Mouse (Mus musculus): ENCODE results near the gene Ift57.

Gene Ift57

GRCm38 (mm10) chr16:49724931-49725330 lies 25.9 kb downstream of the Ift57 start:
- H3K9me3 ChIP-seq (ENCODE audit: low read length): no peaks in the 10 kb centered on the region
- H3K27me3 ChIP-seq (ENCODE audit: insufficient read depth, low read length): no peaks in the 10 kb centered on the region
- H3K4me3 ChIP-seq (replicated peaks; ENCODE audit: low read length): no peak overlapping the region
- H3K36me3 ChIP-seq (ENCODE audit: insufficient read depth, low read length): no peaks in the 10 kb centered on the region
- peaks cover 34% of the 10 kb centered on the region for H3K4me1 ChIP-seq (replicated peaks; ENCODE audit: low read depth, low read length)
- TF ChIP-seq CTCF (conservative IDR thresholded peaks at IDR 0.05; ENCODE audit: low read length) (no peak), POU5F1 (IDR thresholded peaks at IDR 0.05; ENCODE audit: borderline replicate concordance, low read length) (no peak), NANOG (IDR thresholded peaks at IDR 0.05; ENCODE audit: borderline replicate concordance, low read length) (no peak)

DNA sequence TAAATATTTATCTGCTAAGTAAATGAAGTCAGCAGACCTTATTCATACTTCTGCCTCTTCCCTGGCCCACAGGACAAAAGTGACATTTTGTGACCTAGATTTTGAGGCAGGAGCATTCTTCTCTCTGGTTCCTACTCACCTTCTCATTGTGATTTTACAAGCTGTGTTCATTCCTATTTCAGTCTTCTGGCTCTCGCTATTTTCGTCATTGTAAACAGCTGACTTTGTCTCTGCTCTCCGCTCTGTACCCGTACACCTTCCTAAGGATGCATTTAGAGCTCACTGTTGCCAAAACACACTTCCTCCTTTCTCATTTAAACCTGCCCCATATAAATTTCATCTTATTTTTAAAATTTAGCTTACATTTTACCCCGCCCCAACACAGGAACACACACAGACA lies 26.4 kb downstream of the Ift57 start:
- TF ChIP-seq CTCF (conservative IDR thresholded peaks at IDR 0.05; ENCODE audit: low read length) (no peak), POU5F1 (IDR thresholded peaks at IDR 0.05; ENCODE audit: borderline replicate concordance, low read length) (no peak), NANOG (IDR thresholded peaks at IDR 0.05; ENCODE audit: borderline replicate concordance, low read length) (no peak)
- Histone ChIP-seq H3K27me3 (ENCODE audit: insufficient read depth, low read length) (no peaks in the 10 kb centered on the region), H3K4me1 (replicated peaks; ENCODE audit: low read depth, low read length) (peaks cover 34% of the 10 kb centered on the region), H3K9me3 (ENCODE audit: low read length) (no peaks in the 10 kb centered on the region), H3K4me3 (replicated peaks; ENCODE audit: low read length) (no peak overlapping the region), H3K36me3 (ENCODE audit: insufficient read depth, low read length) (no peaks in the 10 kb centered on the region)

DNA sequence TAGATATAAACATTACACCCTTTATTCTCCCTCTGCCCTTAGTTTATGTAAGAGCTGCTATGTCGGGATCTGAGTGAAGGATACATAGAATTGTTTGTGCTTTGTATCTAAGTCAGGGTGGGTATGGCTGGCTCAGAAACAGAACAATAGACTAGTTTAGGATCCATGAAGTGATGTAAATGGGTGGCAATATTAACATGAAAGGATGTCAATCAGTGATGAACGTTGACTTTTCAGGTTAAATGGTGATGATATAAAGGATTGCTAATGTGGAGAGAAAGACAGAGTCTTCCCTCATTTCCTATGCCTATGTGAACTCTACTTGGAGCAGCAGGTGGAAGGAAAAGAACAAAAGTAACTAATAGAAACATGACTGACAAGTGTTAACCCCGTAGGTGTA lies 27.2 kb downstream of the Ift57 start:
- TF ChIP-seq NANOG (IDR thresholded peaks at IDR 0.05; ENCODE audit: borderline replicate concordance, low read length) (peak; percentile 94), CTCF (conservative IDR thresholded peaks at IDR 0.05; ENCODE audit: low read length) (no peak)
- H3K4me1 ChIP-seq (replicated peaks; ENCODE audit: low read depth, low read length): peaks cover 34% of the 10 kb centered on the region
- H3K4me3 ChIP-seq (replicated peaks; ENCODE audit: low read length): no peak overlapping the region
- no peaks in the 10 kb centered on the region for H3K27me3 ChIP-seq (ENCODE audit: insufficient read depth, low read length)
- H3K9me3 ChIP-seq (ENCODE audit: low read length): no peaks in the 10 kb centered on the region
- no peaks in the 10 kb centered on the region for H3K36me3 ChIP-seq (ENCODE audit: insufficient read depth, low read length)

DNA sequence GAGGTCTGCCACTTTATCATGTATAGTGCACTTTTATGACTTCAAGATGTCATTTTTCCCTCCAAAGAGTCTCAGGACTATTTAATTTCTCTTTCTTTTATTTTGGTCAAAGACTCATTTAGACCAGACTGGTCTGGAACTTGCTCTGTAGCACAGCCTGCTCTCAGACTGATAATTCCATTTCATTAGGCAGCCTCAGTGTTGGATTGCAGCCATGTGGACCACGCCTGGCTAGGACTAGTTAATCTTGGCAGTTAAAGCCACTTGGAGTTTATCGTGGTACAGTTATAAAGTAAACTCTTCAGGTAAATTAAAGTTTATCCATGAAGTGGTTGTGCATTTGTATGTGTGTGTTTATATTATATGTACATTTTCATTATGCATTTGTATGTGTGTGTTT lies 27.7 kb downstream of the Ift57 start:
- no peak overlapping the region for H3K4me3 ChIP-seq (replicated peaks; ENCODE audit: low read length)
- no peaks in the 10 kb centered on the region for H3K36me3 ChIP-seq (ENCODE audit: insufficient read depth, low read length)
- H3K4me1 ChIP-seq (replicated peaks; ENCODE audit: low read depth, low read length): peaks cover 30% of the 10 kb centered on the region
- TF ChIP-seq NANOG (IDR thresholded peaks at IDR 0.05; ENCODE audit: borderline replicate concordance, low read length) (no peak), POU5F1 (IDR thresholded peaks at IDR 0.05; ENCODE audit: borderline replicate concordance, low read length) (no peak), CTCF (conservative IDR thresholded peaks at IDR 0.05; ENCODE audit: low read length) (no peak)
- H3K9me3 ChIP-seq (ENCODE audit: low read length): no peaks in the 10 kb centered on the region
- no peaks in the 10 kb centered on the region for H3K27me3 ChIP-seq (ENCODE audit: insufficient read depth, low read length)

- TF ChIP-seq CTCF (conservative IDR thresholded peaks at IDR 0.05; ENCODE audit: low read length): no peak
- TF ChIP-seq NANOG (IDR thresholded peaks at IDR 0.05; ENCODE audit: borderline replicate concordance, low read length): no peak
- no peak for TF ChIP-seq POU5F1 (IDR thresholded peaks at IDR 0.05; ENCODE audit: borderline replicate concordance, low read length)
- Histone ChIP-seq H3K4me1 (replicated peaks; ENCODE audit: low read depth, low read length) (no peaks in the 10 kb centered on the region), H3K9me3 (ENCODE audit: low read length) (peaks cover 12% of the 10 kb centered on the region), H3K36me3 (ENCODE audit: insufficient read depth, low read length) (peaks cover 5% of the 10 kb centered on the region; the same call in 1 of the 2 replicates), H3K4me3 (replicated peaks; ENCODE audit: low read length) (no peak overlapping the region), H3K27me3 (ENCODE audit: insufficient read depth, low read length) (no peaks in the 10 kb centered on the region)
These were observed 37.5 kb downstream of the Ift57 start for GRCm38 (mm10) chr16:49736536-49736935.

- TF ChIP-seq POU5F1 (IDR thresholded peaks at IDR 0.05; ENCODE audit: borderline replicate concordance, low read length) (no peak), CTCF (conservative IDR thresholded peaks at IDR 0.05; ENCODE audit: low read length) (no peak), NANOG (IDR thresholded peaks at IDR 0.05; ENCODE audit: borderline replicate concordance, low read length) (no peak)
- Histone ChIP-seq H3K9me3 (ENCODE audit: low read length) (no peaks in the 10 kb centered on the region), H3K36me3 (ENCODE audit: insufficient read depth, low read length) (no peaks in the 10 kb centered on the region)
These were observed 48.3 kb downstream of the Ift57 start for GRCm38 (mm10) chr16:49747360-49747759.

DNA sequence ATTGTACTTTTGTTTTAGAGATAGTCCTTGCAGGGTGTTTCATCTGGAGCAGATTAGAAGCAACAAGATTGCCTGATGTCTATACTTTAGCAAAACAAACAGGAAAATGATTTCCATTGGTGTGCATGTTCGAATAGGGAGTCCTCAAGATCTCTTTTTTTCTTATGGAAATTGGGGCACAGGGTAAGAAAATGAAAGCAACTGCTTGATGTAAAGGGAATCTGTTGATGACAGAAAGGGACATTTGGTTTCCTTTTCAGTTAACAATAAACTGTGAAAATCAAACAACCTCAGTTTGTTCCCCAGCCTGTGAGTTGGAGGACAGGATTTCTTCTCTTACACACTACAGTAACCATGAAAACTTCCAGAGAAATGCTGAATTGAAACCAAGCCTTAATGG lies 53.9 kb downstream of the Ift57 start:
- no peaks in the 10 kb centered on the region for H3K36me3 ChIP-seq (ENCODE audit: insufficient read depth, low read length)
- H3K9me3 ChIP-seq (ENCODE audit: low read length): no peaks in the 10 kb centered on the region
- no peaks in the 10 kb centered on the region; the same call in 1 of the 2 replicates for H3K4me1 ChIP-seq (replicated peaks; ENCODE audit: low read depth, low read length)
- TF ChIP-seq CTCF (conservative IDR thresholded peaks at IDR 0.05; ENCODE audit: low read length): no peak
- no peak for TF ChIP-seq POU5F1 (IDR thresholded peaks at IDR 0.05; ENCODE audit: borderline replicate concordance, low read length)
- no peak for TF ChIP-seq NANOG (IDR thresholded peaks at IDR 0.05; ENCODE audit: borderline replicate concordance, low read length)
- H3K4me3 ChIP-seq (replicated peaks; ENCODE audit: low read length): no peak overlapping the region
- H3K27me3 ChIP-seq (ENCODE audit: insufficient read depth, low read length): no peaks in the 10 kb centered on the region

More at GRCm38 (mm10) chr16:49747360-49747759, 48.3 kb downstream of the Ift57 start:
- no peak overlapping the region for H3K4me3 ChIP-seq (replicated peaks; ENCODE audit: low read length)
- H3K4me1 ChIP-seq (replicated peaks; ENCODE audit: low read depth, low read length): no peaks in the 10 kb centered on the region
- H3K27me3 ChIP-seq (ENCODE audit: insufficient read depth, low read length): no peaks in the 10 kb centered on the region

DNA sequence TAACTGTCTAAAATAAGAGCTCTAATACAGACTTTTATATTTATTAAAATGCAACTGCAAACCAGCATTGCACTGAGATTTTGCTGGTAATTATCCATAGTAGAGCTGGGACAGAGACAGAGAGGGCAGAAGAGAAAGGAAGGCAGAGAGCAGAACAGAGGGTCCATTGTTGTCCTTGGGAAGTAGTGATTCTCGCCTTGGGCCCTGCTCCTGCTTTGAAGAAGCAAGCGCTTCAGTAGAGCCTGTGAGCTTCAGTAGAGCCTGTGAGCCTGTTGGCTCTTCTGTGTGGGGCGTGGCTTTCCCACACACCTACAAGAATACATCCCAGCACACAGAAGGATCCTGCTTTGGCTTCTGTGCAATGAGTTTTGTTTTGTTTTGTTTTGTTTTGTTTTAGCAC lies 54.3 kb downstream of the Ift57 start:
- no peaks in the 10 kb centered on the region for H3K27me3 ChIP-seq (ENCODE audit: insufficient read depth, low read length)
- TF ChIP-seq POU5F1 (IDR thresholded peaks at IDR 0.05; ENCODE audit: borderline replicate concordance, low read length): no peak
- no peak for TF ChIP-seq NANOG (IDR thresholded peaks at IDR 0.05; ENCODE audit: borderline replicate concordance, low read length)
- TF ChIP-seq CTCF (conservative IDR thresholded peaks at IDR 0.05; ENCODE audit: low read length): no peak
- H3K4me3 ChIP-seq (replicated peaks; ENCODE audit: low read length): no peak overlapping the region
- no peaks in the 10 kb centered on the region for H3K36me3 ChIP-seq (ENCODE audit: insufficient read depth, low read length)
- no peaks in the 10 kb centered on the region for H3K9me3 ChIP-seq (ENCODE audit: low read length)
- no peaks in the 10 kb centered on the region; the same call in 1 of the 2 replicates for H3K4me1 ChIP-seq (replicated peaks; ENCODE audit: low read depth, low read length)

GRCm38 (mm10) chr16:49760517-49761203 lies 61.6 kb downstream of the Ift57 start:
- no peaks in the 10 kb centered on the region for H3K4me1 ChIP-seq (replicated peaks; ENCODE audit: low read depth, low read length)
- no peaks in the 10 kb centered on the region for H3K9me3 ChIP-seq (ENCODE audit: low read length)
- no peaks in the 10 kb centered on the region for H3K27me3 ChIP-seq (ENCODE audit: insufficient read depth, low read length)
- no peak for TF ChIP-seq CTCF (conservative IDR thresholded peaks at IDR 0.05; ENCODE audit: low read length)
- TF ChIP-seq NANOG (IDR thresholded peaks at IDR 0.05; ENCODE audit: borderline replicate concordance, low read length): no peak
- no peaks in the 10 kb centered on the region for H3K36me3 ChIP-seq (ENCODE audit: insufficient read depth, low read length)
- H3K4me3 ChIP-seq (replicated peaks; ENCODE audit: low read length): 0 out of 2 replicates have a peak overlapping the region, but pooled peaks have one; percentile 7

Measured in E14TG2a.4 (cell line).